Mouse (Mus musculus): ENCODE results near the gene Alg2. TPM values are rescaled to one million over a fixed set of nuclear protein-coding genes. Genes with fewer than 3 reads are reported as not detected.
A peak's percentile ranks its signal among the peaks of the same experiment; 100 is the strongest.

Gene Alg2
- polyA plus RNA-seq, 1 experiment from 2014 or later = 120 TPM

DNA sequence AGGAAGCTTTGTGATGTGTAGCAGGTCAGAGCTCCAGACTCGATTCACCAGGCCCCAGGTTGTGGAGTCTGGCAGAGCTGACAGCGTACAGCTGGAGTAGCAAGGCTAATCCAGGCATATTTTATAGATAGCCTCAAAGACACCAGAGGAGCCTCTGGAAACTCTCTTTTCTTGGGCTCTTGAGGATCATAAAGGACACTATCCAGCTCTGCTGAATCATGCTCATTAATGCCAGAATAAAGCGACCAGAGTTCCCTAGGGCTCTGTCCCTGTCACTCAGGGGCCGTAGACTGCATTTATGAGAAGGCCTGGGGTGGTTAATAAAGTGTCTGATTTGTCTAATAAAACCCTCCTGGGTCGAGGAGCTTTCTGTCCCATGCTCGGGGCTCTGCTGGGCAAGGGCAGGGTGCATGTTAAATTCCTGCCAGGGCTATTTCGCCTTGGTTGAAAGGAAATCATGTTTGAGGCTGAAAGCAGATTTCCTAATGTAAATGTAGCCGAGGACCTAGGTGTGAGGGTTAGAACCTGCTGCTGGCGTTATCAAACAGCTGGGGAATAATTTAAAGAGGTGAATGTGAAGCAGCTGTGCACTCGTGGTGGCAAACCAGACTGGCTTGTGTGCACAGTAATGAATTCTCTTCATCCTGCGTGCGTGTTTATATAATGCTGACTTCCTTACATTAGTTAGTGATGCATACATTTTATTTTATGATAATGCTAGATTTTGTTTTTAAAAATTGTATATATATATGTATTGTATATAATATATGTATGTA lies 18.4 kb upstream of the Alg2 start:
- 72% methylated on average over 12 of the region's 12 CpGs for WGBS
- Histone ChIP-seq H3K4me1 (replicated peaks) (peaks cover 23% of the 10 kb centered on the region), H3K4me3 (no peak overlapping the region), H3K9me3 (no peaks in the 10 kb centered on the region), H3K36me3 (no peaks in the 10 kb centered on the region), H3K27me3 (ENCODE audit: insufficient read depth, poor library complexity, severe bottlenecking) (no peaks in the 10 kb centered on the region), H3K27ac (0 out of 2 replicates have a peak overlapping the region, but pooled peaks have one; percentile 17)
- DNase-seq (ENCODE audit: low spot score) = no peak

GRCm38 (mm10) chr4:47491243-47491642 lies 17.1 kb upstream of the Alg2 start:
- Histone ChIP-seq H3K36me3 (no peaks in the 10 kb centered on the region), H3K4me3 (no peak overlapping the region), H3K27ac (0 out of 2 replicates have a peak overlapping the region, but pooled peaks have one; percentile 17), H3K4me1 (replicated peaks) (peaks cover 23% of the 10 kb centered on the region), H3K9me3 (no peaks in the 10 kb centered on the region), H3K27me3 (ENCODE audit: insufficient read depth, poor library complexity, severe bottlenecking) (no peaks in the 10 kb centered on the region)
- 83% methylated on average over 6 of the region's 6 CpGs for WGBS
- DNase-seq (ENCODE audit: low spot score) = no peak

- Histone ChIP-seq H3K27me3 (ENCODE audit: insufficient read depth, poor library complexity, severe bottlenecking) (no peaks in the 10 kb centered on the region), H3K9me3 (no peaks in the 10 kb centered on the region), H3K4me3 (no peak overlapping the region), H3K36me3 (peaks cover 85% of the 10 kb centered on the region), H3K4me1 (replicated peaks) (peaks cover 5% of the 10 kb centered on the region), H3K27ac (no peak overlapping the region)
- no peak for DNase-seq (ENCODE audit: low spot score)
- 96% methylated on average over 9 of the region's 9 CpGs for WGBS
Measured at GRCm38 (mm10) chr4:47480576-47480975, 6.4 kb upstream of the Alg2 start.

DNA sequence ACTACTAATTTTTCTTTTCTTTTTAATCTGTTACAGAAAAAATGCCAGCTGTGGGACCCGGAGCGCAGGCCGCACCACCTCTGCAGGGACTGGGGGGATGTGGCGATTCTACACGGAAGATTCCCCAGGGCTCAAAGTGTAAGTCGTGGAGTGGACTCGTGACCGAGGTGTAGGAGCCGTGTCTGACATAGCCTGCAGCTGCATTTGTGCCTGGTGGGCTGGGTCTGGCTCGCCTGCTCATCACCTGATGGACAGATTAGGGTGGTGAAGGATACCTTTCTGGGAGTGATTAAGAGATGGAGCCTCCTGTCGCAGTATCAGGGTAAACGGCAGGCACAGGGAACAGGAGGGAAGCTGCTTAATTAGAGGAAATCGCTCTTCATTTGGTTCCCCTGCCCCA lies 6.0 kb upstream of the Alg2 start:
- no peak for DNase-seq (ENCODE audit: low spot score)
- no peak overlapping the region for H3K27ac ChIP-seq
- H3K4me3 ChIP-seq = no peak overlapping the region
- H3K27me3 ChIP-seq (ENCODE audit: insufficient read depth, poor library complexity, severe bottlenecking) = no peaks in the 10 kb centered on the region
- H3K4me1 ChIP-seq (replicated peaks) = peaks cover 10% of the 10 kb centered on the region
- H3K36me3 ChIP-seq = peaks cover 85% of the 10 kb centered on the region
- no peaks in the 10 kb centered on the region for H3K9me3 ChIP-seq
- WGBS = 95% methylated on average over 13 of the region's 13 CpGs

GRCm38 (mm10) chr4:47477539-47477938 lies 3.4 kb upstream of the Alg2 start:
- WGBS = 91% methylated on average over 6 of the region's 6 CpGs

GRCm38 (mm10) chr4:47474730-47475643 lies 854 bp upstream of the Alg2 start:
- Histone ChIP-seq H3K4me3 (peak overlapping the region; percentile 77), H3K4me1 (replicated peaks) (peaks cover 25% of the 10 kb centered on the region), H3K36me3 (peaks cover 65% of the 10 kb centered on the region), H3K27ac (peak overlapping the region; percentile 94), H3K9me3 (peaks cover 4% of the 10 kb centered on the region; the same call in 1 of the 2 replicates), H3K27me3 (ENCODE audit: insufficient read depth, poor library complexity, severe bottlenecking) (no peaks in the 10 kb centered on the region)
- no peak for DNase-seq (ENCODE audit: low spot score)
- 15% methylated on average over 31 of the region's 31 CpGs for WGBS

More at GRCm38 (mm10) chr4:47477539-47477938, 3.4 kb upstream of the Alg2 start:
- Histone ChIP-seq H3K27me3 (ENCODE audit: insufficient read depth, poor library complexity, severe bottlenecking) (no peaks in the 10 kb centered on the region), H3K4me3 (no peak overlapping the region), H3K9me3 (no peaks in the 10 kb centered on the region), H3K27ac (no peak overlapping the region), H3K4me1 (replicated peaks) (peaks cover 22% of the 10 kb centered on the region), H3K36me3 (peaks cover 65% of the 10 kb centered on the region)
- DNase-seq (ENCODE audit: low spot score) = no peak

DNA sequence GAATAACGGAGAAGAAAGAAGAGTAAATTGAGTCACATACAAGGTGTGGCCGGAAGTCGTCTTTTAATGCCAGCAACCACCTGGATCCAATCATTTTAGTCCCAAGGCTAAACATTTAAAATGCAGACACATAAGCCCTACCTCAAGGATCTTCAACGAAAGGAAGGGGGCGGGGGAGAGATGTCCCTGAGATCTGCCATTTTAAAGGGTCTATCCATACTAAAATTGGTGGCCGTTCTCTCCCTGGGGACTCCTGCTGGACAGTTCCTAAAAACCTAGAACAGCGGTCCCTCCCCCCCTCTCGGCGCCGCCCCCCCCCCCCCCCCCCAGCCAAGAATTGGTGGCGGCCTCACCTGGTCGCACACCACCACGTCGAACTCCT lies 556 bp downstream of the Alg2 start:
- Histone ChIP-seq H3K36me3 (peaks cover 66% of the 10 kb centered on the region), H3K27ac (peak overlapping the region; percentile 94), H3K27me3 (ENCODE audit: insufficient read depth, poor library complexity, severe bottlenecking) (no peaks in the 10 kb centered on the region), H3K4me3 (peak overlapping the region; percentile 77), H3K9me3 (peaks cover 14% of the 10 kb centered on the region; the same call in 1 of the 2 replicates), H3K4me1 (replicated peaks) (peaks cover 25% of the 10 kb centered on the region)
- 4% methylated on average over 12 of the region's 14 CpGs for whole genome bisulfite sequencing
- DNase-seq (ENCODE audit: low spot score) = no peak

DNA sequence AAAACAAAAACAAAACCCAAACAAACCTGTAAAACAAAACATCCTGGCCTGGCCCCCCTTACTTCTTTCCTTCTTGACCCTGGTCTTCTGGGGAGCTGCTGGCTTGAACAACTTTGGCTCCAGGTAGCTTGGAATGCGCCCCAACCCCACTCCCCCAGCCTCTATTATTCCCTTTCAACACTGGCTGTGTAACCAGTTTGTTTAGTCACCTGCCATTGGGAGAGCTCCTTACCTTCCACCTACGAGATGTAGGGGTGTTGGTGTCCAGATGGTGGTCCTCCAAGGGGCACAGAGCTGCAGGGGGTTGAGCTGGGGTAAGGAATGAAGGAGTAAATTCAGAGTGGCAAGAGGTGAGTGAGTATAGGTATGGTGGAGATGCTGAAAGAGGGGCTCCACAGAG lies 6.9 kb downstream of the Alg2 start:
- Histone ChIP-seq H3K4me3 (no peak overlapping the region), H3K27ac (no peak overlapping the region), H3K4me1 (replicated peaks) (no peaks in the 10 kb centered on the region), H3K9me3 (peaks cover 23% of the 10 kb centered on the region; the same call in 1 of the 2 replicates), H3K36me3 (peaks cover 75% of the 10 kb centered on the region), H3K27me3 (ENCODE audit: insufficient read depth, poor library complexity, severe bottlenecking) (no peaks in the 10 kb centered on the region)
- no peak for DNase-seq (ENCODE audit: low spot score)
- 89% methylated on average over 2 of the region's 2 CpGs for WGBS

DNA sequence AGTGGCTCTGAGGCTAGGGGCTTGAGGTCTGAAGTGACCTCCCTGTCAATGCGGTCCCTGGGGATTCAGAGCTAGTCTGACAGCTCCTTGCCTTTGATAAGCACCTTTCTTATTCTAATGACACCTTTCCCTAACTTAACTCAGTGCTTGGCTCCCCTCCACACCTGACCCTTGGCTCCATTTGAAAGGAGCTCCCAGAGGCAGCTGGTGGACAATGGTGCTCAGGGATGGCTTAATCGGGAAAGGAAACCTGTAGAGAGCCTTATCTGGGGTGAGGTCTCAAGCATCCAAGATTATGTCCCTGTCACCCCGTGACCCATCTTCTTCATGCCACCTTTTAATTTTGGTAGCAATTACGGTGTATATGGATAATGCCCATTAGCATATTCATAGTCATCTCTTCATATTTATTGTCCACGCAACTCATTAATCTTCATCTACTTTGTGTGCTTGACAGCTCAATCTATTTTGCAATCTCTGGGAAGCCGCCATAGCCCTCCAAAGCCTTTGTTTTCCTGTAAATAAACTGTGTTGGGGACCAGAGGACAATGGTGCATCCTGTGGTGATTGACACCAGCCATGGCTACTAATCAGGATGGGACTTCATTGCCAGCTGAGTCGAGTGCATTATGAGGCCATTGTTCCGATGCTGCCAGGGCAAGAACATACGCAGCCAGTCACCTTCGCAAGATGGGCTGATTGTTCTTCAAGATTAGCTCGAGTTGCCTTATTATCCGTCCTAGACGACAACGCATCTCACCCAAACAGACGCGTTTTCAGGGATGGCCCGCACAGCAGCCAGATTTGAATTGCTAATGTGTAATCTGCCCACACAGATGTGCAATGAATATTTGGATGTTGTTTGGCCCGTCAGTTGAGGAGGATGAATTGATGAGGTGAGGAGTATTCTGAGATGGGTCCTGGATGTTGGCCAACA lies 24.3 kb downstream of the Alg2 start:
- Histone ChIP-seq H3K27ac (no peak overlapping the region), H3K27me3 (ENCODE audit: insufficient read depth, poor library complexity, severe bottlenecking) (peaks cover 4% of the 10 kb centered on the region; the same call in 1 of the 2 replicates), H3K36me3 (no peaks in the 10 kb centered on the region), H3K4me3 (peak overlapping the region; percentile 26; the same call in 1 of the 2 replicates), H3K4me1 (replicated peaks) (peaks cover 12% of the 10 kb centered on the region), H3K9me3 (no peaks in the 10 kb centered on the region)
- WGBS = 20% methylated on average over 18 of the region's 18 CpGs
- DNase-seq (ENCODE audit: low spot score) = peak; percentile 34

- H3K27me3 ChIP-seq (ENCODE audit: insufficient read depth, poor library complexity, severe bottlenecking) = peaks cover 4% of the 10 kb centered on the region; the same call in 1 of the 2 replicates
- peaks cover 12% of the 10 kb centered on the region for H3K4me1 ChIP-seq (replicated peaks)
- 57% methylated on average over 5 of the region's 5 CpGs for WGBS
- DNase-seq (ENCODE audit: low spot score) = no peak
- no peak overlapping the region for H3K4me3 ChIP-seq
- H3K9me3 ChIP-seq = peaks cover 1% of the 10 kb centered on the region; the same call in 1 of the 2 replicates
- no peak overlapping the region for H3K27ac ChIP-seq
- H3K36me3 ChIP-seq = no peaks in the 10 kb centered on the region
Measured at GRCm38 (mm10) chr4:47449116-47449515, 25.0 kb downstream of the Alg2 start.

- Histone ChIP-seq H3K9me3 (peaks cover 2% of the 10 kb centered on the region; the same call in 1 of the 2 replicates), H3K27ac (no peak overlapping the region), H3K36me3 (no peaks in the 10 kb centered on the region), H3K4me1 (replicated peaks) (peaks cover 12% of the 10 kb centered on the region), H3K27me3 (ENCODE audit: insufficient read depth, poor library complexity, severe bottlenecking) (peaks cover 4% of the 10 kb centered on the region; the same call in 1 of the 2 replicates), H3K4me3 (no peak overlapping the region)
- DNase-seq (ENCODE audit: low spot score) = no peak
- WGBS = 86% methylated on average over 3 of the region's 3 CpGs
Measured at GRCm38 (mm10) chr4:47448526-47448925, 25.6 kb downstream of the Alg2 start.

DNA sequence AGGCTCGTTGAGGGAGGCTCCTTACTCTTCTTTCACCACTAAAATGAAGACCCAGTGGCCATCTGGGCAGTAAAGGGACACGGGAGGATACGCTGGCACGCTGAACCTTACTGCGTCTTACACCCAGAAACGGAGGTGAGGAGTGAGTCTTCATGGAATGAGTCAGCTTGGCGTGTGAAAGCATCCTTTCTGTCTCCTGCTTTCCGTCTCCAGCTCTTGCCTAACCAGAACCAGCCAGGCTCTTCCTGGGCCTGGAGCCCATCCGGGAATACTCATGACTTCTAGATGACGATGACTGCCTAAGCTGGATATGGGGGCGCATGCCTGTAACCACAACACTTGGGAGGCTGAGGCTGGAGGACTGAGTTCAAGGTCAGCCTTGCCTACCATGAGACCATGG lies 33.2 kb downstream of the Alg2 start:
- Histone ChIP-seq H3K4me3 (no peak overlapping the region), H3K36me3 (no peaks in the 10 kb centered on the region), H3K4me1 (replicated peaks) (peaks cover 19% of the 10 kb centered on the region), H3K27me3 (ENCODE audit: insufficient read depth, poor library complexity, severe bottlenecking) (peaks cover 28% of the 10 kb centered on the region), H3K9me3 (peaks cover 2% of the 10 kb centered on the region; the same call in 1 of the 2 replicates), H3K27ac (no peak overlapping the region)
- no peak for DNase-seq (ENCODE audit: low spot score)
- 91% methylated on average over 11 of the region's 11 CpGs for WGBS
